Comparison of ENCODE assay signal across 30 mouse cellular contexts in the genomic region with DNA sequence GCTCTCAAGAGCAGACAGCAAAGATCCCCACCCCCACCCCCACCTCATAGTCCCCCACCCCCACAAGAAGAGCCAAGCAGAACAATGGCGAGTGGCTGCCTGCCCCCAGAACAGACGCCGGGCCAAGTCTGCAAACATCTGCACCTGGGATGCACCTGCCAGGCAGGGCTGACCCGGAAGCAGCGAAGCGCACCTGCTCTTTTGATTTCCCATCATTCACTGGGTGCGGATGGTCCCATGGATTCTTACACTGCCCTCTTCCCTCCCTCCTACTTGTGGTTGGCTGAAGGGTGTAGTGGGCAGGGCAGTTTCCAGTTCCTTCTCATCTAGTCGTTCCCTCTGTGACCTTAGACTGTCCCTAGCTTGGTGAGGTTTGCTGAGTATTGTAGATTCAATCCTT.
DNase-seq lines count a peak whose midpoint lies in the region; ATAC-seq and TF ChIP-seq lines count a peak whose summit lies in the region.
"Had no signal": no experiment of that assay in that cellular context is flagged by ENCODE, and none has a peak within 500 bp of the region (broad histone marks: within the 10 kb centered on the region; RNA-seq: fewer than 3 reads in every experiment).

No protein-coding gene starts in this region.

- H3K36me3 ChIP-seq in lung, embryonic 14.5 days (ENCODE audit: insufficient read depth): no peaks in the 10 kb centered on the region
- no peaks in the 10 kb centered on the region for H3K36me3 ChIP-seq in ES-Bruce4 (ENCODE audit: control insufficient read depth, insufficient read depth, low read length, poor library complexity, severe bottlenecking)
- H3K36me3 ChIP-seq: embryonic facial prominence, embryonic 13.5 days; forebrain, embryonic 10.5 days; forebrain, embryonic 15.5 days; heart, embryonic 12.5 days; hindbrain, embryonic 13.5 days; limb, embryonic 12.5 days; liver, embryonic 15.5 days; midbrain, embryonic 15.5 days; neural tube, embryonic 15.5 days had no signal

- TF ChIP-seq EP300 in ES-Bruce4 (IDR thresholded peaks at IDR 0.05; ENCODE audit: insufficient read depth, low read depth, low read length): 0 out of 2 replicates have a peak, but pooled peaks have one; percentile 70

- peak; percentile 27 for DNase-seq in lung, embryonic 14.5 days
- DNase-seq in lung, postnatal 10 days: no peak
- peak; percentile 82 for DNase-seq in ZHBTc4 (ENCODE audit: low read depth, low spot score)
- DNase-seq in large intestine, adult 2 months (ENCODE audit: low read depth, low spot score): peak; percentile 43
- no peak for DNase-seq in cerebellum, adult 11 months
- DNase-seq in left cerebral cortex, adult 8-10 months (ENCODE audit: low spot score in 2 of 2): no peak
- DNase-seq: adrenal gland, postnatal 14 days; cerebellum, adult 11-12 months; cerebellum, adult 9-11 months; embryo, embryonic 11 days; gastrocnemius, adult 2 months; gastrocnemius, postnatal 36 days; heart, adult 18-20 months; heart, postnatal 4 days; kidney, adult 2 months; layer of hippocampus, adult 9-11 months; right cerebral cortex, postnatal 4 days had no signal

- no peak overlapping the region for H3K4me2 ChIP-seq in lung, embryonic 14.5 days
- H3K4me2 ChIP-seq: embryonic facial prominence, embryonic 13.5 days; forebrain, embryonic 15.5 days; heart, embryonic 12.5 days; hindbrain, embryonic 13.5 days; limb, embryonic 12.5 days; liver, embryonic 15.5 days; midbrain, embryonic 15.5 days; neural tube, embryonic 15.5 days had no signal

- H3K9ac ChIP-seq in lung, embryonic 14.5 days: no peak overlapping the region
- no peak overlapping the region for H3K9ac ChIP-seq in ES-Bruce4 (ENCODE audit: low read depth, poor library complexity, severe bottlenecking)
- H3K9ac ChIP-seq: embryonic facial prominence, embryonic 13.5 days; forebrain, embryonic 15.5 days; heart, embryonic 12.5 days; hindbrain, embryonic 13.5 days; limb, embryonic 12.5 days; liver, embryonic 15.5 days; midbrain, embryonic 15.5 days; neural tube, embryonic 15.5 days had no signal

- TF ChIP-seq CTCF in lung, embryonic 14.5 days (IDR thresholded peaks at IDR 0.05; ENCODE audit: low read depth): no peak
- TF ChIP-seq CTCF in ES-Bruce4 (IDR thresholded peaks at IDR 0.05; ENCODE audit: low read depth, low read length): no peak

- H3K4me1 ChIP-seq in lung, embryonic 14.5 days (ENCODE audit: insufficient read depth): no peaks in the 10 kb centered on the region
- H3K4me1 ChIP-seq in ES-Bruce4 (ENCODE audit: control insufficient read depth, insufficient read depth, low read length): peaks cover 4% of the 10 kb centered on the region
- H3K4me1 ChIP-seq: embryonic facial prominence, embryonic 13.5 days; forebrain, embryonic 15.5 days; heart, embryonic 12.5 days; limb, embryonic 12.5 days; liver, embryonic 15.5 days; neural tube, embryonic 15.5 days had no signal

- H3K4me3 ChIP-seq in lung, embryonic 14.5 days (ENCODE audit: low read depth, low read length): no peak overlapping the region
- H3K4me3 ChIP-seq in ES-Bruce4 (ENCODE audit: low read depth, low read length): no peak overlapping the region
- H3K4me3 ChIP-seq: embryonic facial prominence, embryonic 13.5 days; forebrain, embryonic 10.5 days; forebrain, embryonic 15.5 days; gastrocnemius, adult 2 months; heart, embryonic 12.5 days; hindbrain, embryonic 13.5 days; limb, embryonic 12.5 days; liver, embryonic 15.5 days; midbrain, embryonic 15.5 days; neural tube, embryonic 15.5 days had no signal

- ATAC-seq in lung, embryonic 14.5 days (ENCODE audit: insufficient read depth): peak; percentile 62; the same call in 1 of the 2 replicates
- ATAC-seq: forebrain, embryonic 15.5 days; lung, postnatal 0 days; midbrain, embryonic 15.5 days had no signal

- 16% methylated on average over 8 of the region's 8 CpGs for WGBS in lung, embryonic 14.5 days
- 10% methylated on average over 8 of the region's 8 CpGs for WGBS in large intestine, adult 2 months

- H3K27ac ChIP-seq in lung, embryonic 14.5 days (ENCODE audit: low read depth): no peak overlapping the region
- peak overlapping the region; percentile 74; the same call in 1 of the 2 replicates for H3K27ac ChIP-seq in ES-Bruce4 (ENCODE audit: insufficient read depth, low read length)
- H3K27ac ChIP-seq: embryonic facial prominence, embryonic 13.5 days; forebrain, embryonic 10.5 days; forebrain, embryonic 15.5 days; gastrocnemius, adult 2 months; hindbrain, embryonic 13.5 days; kidney, postnatal 0 days; limb, embryonic 12.5 days; liver, embryonic 15.5 days; macrophage; midbrain, embryonic 15.5 days; neural tube, embryonic 15.5 days had no signal

- TF ChIP-seq POLR2A in ES-Bruce4 (IDR thresholded peaks at IDR 0.05; ENCODE audit: insufficient read depth, low read length): no peak

- H3K27me3 ChIP-seq in lung, embryonic 14.5 days (ENCODE audit: insufficient read depth, low read length): peaks cover 4% of the 10 kb centered on the region; the same call in 1 of the 2 replicates
- no peaks in the 10 kb centered on the region for H3K27me3 ChIP-seq in ES-Bruce4 (ENCODE audit: control insufficient read depth, insufficient read depth, low read length, poor library complexity, severe bottlenecking)

- no peaks in the 10 kb centered on the region for H3K9me3 ChIP-seq in lung, embryonic 14.5 days (ENCODE audit: low read depth, low read length)
- no peaks in the 10 kb centered on the region for H3K9me3 ChIP-seq in ES-Bruce4 (replicated peaks; ENCODE audit: control insufficient read depth, insufficient read depth, low read length, poor library complexity, severe bottlenecking)
- H3K9me3 ChIP-seq: embryonic facial prominence, embryonic 13.5 days; forebrain, embryonic 10.5 days; forebrain, embryonic 15.5 days; heart, embryonic 12.5 days; hindbrain, embryonic 13.5 days; limb, embryonic 12.5 days; liver, embryonic 15.5 days; midbrain, embryonic 15.5 days; neural tube, embryonic 15.5 days had no signal

Comparison
In these comparisons a context has a peak if more than half of its experiments do, and no peak if none do; other contexts are left out.
1. DNase-seq: peak in lung, embryonic 14.5 days (single experiment), ZHBTc4 (single experiment) and large intestine, adult 2 months (single experiment); none in lung, postnatal 10 days (single experiment), cerebellum, adult 11 months (single experiment) and left cerebral cortex, adult 8-10 months (0 of 2).